Mouse (Mus musculus) embryonic facial prominence, embryonic 13.5 days (tissue): ENCODE measurements around the gene Slc17a4. TPM values are rescaled to one million over a fixed set of nuclear protein-coding genes. Genes with fewer than 3 reads are reported as not detected.

Experiments used
- ATAC-seq: fragments of 200-750 bp; cut with Nextera tagmentation; 2 replicates; pipeline ENCODE4 v1.8.0; 2017; ENCODE audit warnings: low read depth; ENCODE audit not compliant: insufficient number of reproducible peaks, insufficient read depth, low FRiP score, low TSS enrichment
- H3K27ac ChIP-seq: fragments of 300-500 bp; sonication (generic); 2 replicates; pipeline ENCODE4 v1.5.1; 2015; ENCODE audit warnings: moderate library complexity, mild to moderate bottlenecking, inconsistent platforms
- H3K27me3 ChIP-seq: fragments of 300-500 bp; sonication (generic); 2 replicates; pipeline ENCODE4 v1.6.1; 2015; ENCODE audit warnings: mild to moderate bottlenecking, inconsistent platforms
- H3K36me3 ChIP-seq: fragments of 300-500 bp; sonication (generic); 2 replicates; pipeline ENCODE4 v1.6.1; 2015; ENCODE audit warnings: mild to moderate bottlenecking, inconsistent platforms
- H3K4me1 ChIP-seq: fragments of 300-500 bp; sonication (generic); 2 replicates; pipeline ENCODE4 v1.6.1; 2015; ENCODE audit warnings: inconsistent platforms
- H3K4me2 ChIP-seq: fragments of 300-500 bp; sonication (generic); 2 replicates; pipeline ENCODE4 v1.6.1; 2015; ENCODE audit warnings: moderate library complexity, mild to moderate bottlenecking, inconsistent platforms
- H3K4me3 ChIP-seq: fragments of 300-500 bp; sonication (generic); 2 replicates; pipeline ENCODE4 v1.5.1; 2015; ENCODE audit warnings: mild to moderate bottlenecking, inconsistent platforms
- H3K9ac ChIP-seq: fragments of 300-500 bp; sonication (generic); 2 replicates; pipeline ENCODE4 v1.6.1; 2015; ENCODE audit warnings: mild to moderate bottlenecking, inconsistent platforms
- H3K9me3 ChIP-seq: fragments of 300-500 bp; sonication (generic); 2 replicates; pipeline ENCODE4 v1.6.1; 2016; ENCODE audit warnings: inconsistent platforms
- WGBS: fragments of 180-500 bp; shearing (Covaris S2); methylation state at CpG from one replicate; pipeline ENCODE4 v1.1.7; 2015; ENCODE audit warnings: mixed read lengths; 5-methylcytosine and 5-hydroxymethylcytosine counted together
- polyA plus RNA-seq: library from polyadenylated mRNA; unstranded; fragments of >200 nt; fragmentation: Nextera tagmentation; extraction: Ambion mirVana; gene quantifications from 2 replicates; pipeline ENCODE4 v1.2.1, GENCODE M21; 2015

Slc17a4 gene
- not detected in 2 replicates for polyA plus RNA-seq

DNA sequence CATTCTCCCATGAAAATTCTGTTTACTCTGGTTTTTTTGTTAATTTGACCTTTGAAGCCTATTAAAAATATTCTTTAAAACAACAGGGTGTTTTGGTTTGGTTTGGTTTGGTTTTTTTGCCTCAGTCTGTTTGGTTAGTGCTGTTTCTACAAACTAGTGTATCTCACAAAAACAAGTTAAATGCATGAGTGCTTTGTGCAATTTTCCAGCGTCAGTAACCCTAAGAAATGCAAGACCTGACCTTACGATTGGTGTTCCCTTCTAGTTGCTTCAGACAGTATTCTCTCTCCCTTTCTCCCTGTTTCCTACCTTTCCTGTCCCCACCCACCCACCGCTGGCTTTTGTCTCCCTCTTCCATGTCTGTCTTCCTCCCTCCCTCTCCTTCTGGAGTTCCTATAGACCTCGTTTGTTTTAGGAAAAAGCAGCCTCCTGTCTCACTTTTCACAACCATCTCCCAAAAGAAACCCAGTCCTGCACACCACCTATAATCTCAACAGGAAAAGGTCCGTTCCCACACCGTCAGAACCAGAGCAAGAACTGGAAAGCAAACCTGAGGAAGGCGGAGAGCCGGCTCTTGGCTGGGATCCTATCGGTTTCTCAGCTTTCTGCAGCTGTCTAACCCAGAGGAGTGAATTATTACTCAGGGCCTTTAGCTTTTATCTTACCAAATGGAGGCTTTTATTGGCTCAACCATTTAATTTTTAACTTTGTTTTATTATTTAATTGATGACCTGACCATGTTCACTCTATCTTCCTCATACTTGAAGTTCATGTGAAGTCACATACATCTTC is at the start of gene Slc17a4:
Gene Slc17a4, minus strand, starts transcription at position 634 of the 792 bp plus-strand sequence.
- no peak for ATAC-seq
- no peaks in the 10 kb centered on the region for H3K9me3 ChIP-seq

GRCm38 (mm10) chr13:23959776-23960175 is 45.0 kb upstream of the Slc17a4 start:
- WGBS: 13% methylated on average over 2 of the region's 2 CpGs
- Histone ChIP-seq H3K27ac (no peak overlapping the region), H3K4me2 (no peak overlapping the region), H3K9me3 (no peaks in the 10 kb centered on the region), H3K27me3 (no peaks in the 10 kb centered on the region), H3K4me1 (no peaks in the 10 kb centered on the region), H3K4me3 (no peak overlapping the region), H3K36me3 (no peaks in the 10 kb centered on the region), H3K9ac (no peak overlapping the region)
- no peak for ATAC-seq

More for the DNA sequence above, at the start of gene Slc17a4:
- H3K4me3 ChIP-seq: no peak within 1 kb of the TSS
- no peak within 1 kb of the TSS for H3K27ac ChIP-seq
- no peak within 1 kb of the TSS for H3K4me2 ChIP-seq
- no peak within 1 kb of the TSS for H3K9ac ChIP-seq
- no peaks in the 10 kb centered on the region for H3K36me3 ChIP-seq
- no peaks in the 10 kb centered on the region for H3K4me1 ChIP-seq
- WGBS: 75% methylated on average over 9 of the region's 9 CpGs
- no peaks in the 10 kb centered on the region for H3K27me3 ChIP-seq

DNA sequence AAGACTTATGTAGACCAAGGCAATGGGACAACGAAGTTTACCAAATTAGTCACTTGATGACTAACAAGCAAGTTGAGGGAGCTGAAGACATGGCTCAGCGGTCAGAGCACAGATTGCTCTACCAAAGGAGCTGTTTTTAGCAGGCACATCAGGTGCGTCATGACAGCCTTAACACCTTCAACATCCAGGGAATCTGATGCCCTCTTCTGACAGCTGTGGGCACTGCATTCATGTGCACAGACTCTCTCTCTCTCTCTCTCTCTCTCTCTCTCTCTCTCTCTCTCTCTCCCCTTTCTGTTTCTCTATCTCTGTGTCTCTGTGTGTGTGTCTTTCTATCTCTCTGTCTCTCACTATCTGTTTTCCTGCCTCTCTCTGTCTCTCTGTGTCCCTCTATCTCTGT is 36.1 kb upstream of the Slc17a4 start:
- Histone ChIP-seq H3K27ac (no peak overlapping the region), H3K27me3 (no peaks in the 10 kb centered on the region), H3K4me2 (no peak overlapping the region), H3K4me3 (no peak overlapping the region), H3K9ac (no peak overlapping the region), H3K4me1 (peaks cover 6% of the 10 kb centered on the region; the same call in 1 of the 2 replicates), H3K36me3 (no peaks in the 10 kb centered on the region), H3K9me3 (no peaks in the 10 kb centered on the region)
- ATAC-seq: no peak
- WGBS: 80% methylated on average over 3 of the region's 3 CpGs

DNA sequence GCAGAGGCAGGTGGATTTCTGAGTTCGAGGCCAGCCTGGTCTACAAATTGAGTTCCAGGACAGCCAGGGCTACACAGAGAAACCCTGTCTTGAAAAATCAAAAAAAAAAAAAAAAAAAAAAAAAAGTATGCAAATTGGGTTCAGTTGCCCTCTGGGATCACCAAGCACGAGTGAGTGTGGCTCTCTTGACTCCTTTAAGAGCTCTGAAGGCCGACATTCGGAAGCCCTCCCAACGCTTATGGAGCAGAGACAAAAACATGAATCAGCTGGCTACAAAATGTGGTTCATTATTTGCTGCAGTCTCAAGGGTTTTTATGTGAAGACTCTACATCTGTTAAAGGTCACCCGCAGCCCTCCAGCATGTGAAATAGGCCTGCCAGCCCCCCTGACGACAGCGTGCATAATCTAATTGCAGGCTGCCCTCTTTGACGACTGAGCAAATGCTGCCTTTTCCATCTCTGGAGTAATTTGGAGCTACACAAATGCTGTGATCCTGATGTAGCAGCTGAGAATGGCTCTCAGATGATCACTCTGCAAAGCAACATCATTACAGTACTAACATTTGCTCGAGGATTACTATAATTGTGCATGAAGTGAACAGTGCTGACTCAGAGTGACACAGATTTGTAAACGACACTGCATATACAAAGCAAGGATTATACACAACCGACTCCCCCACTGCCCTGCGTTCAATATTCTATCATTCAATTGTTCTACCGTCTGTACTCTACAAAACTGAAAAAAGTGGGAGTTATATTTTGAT is 34.9 kb upstream of the Slc17a4 start:
- H3K36me3 ChIP-seq: no peaks in the 10 kb centered on the region
- H3K4me1 ChIP-seq: peaks cover 6% of the 10 kb centered on the region; the same call in 1 of the 2 replicates
- no peak overlapping the region for H3K9ac ChIP-seq
- no peaks in the 10 kb centered on the region for H3K27me3 ChIP-seq
- H3K4me3 ChIP-seq: no peak overlapping the region
- H3K27ac ChIP-seq: no peak overlapping the region
- ATAC-seq: no peak
- no peaks in the 10 kb centered on the region for H3K9me3 ChIP-seq
- no peak overlapping the region for H3K4me2 ChIP-seq
- WGBS: 32% methylated on average over 14 of the region's 14 CpGs

DNA sequence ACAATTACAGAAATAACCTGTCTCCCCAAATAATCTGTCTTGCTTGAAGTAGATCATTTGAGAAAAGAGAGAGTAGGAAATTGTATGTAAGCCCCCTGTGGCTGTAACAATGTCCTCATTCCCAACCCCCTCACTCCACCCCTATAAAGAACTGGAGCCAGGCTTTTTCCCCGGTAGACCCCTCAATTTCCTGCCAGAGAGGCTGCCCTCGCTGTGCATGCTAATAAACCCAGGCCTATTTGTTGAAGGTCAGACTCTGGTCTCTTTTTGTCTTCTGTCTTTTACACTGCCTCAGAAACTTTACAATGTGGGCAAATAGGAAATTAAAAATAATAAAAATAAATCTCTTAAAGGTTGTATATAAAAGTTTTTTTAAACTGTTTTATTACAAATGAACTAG is 31.4 kb upstream of the Slc17a4 start:
- H3K9me3 ChIP-seq: no peaks in the 10 kb centered on the region
- H3K9ac ChIP-seq: no peak overlapping the region
- 26% methylated on average over 2 of the region's 2 CpGs for WGBS
- no peak overlapping the region for H3K4me3 ChIP-seq
- no peak overlapping the region for H3K27ac ChIP-seq
- no peaks in the 10 kb centered on the region for H3K36me3 ChIP-seq
- no peaks in the 10 kb centered on the region for H3K27me3 ChIP-seq
- H3K4me2 ChIP-seq: no peak overlapping the region
- no peak for ATAC-seq
- H3K4me1 ChIP-seq: peaks cover 9% of the 10 kb centered on the region; the same call in 1 of the 2 replicates

- Histone ChIP-seq H3K27ac (no peak overlapping the region), H3K9ac (no peak overlapping the region), H3K4me2 (no peak overlapping the region), H3K27me3 (no peaks in the 10 kb centered on the region), H3K4me1 (peaks cover 3% of the 10 kb centered on the region; the same call in 1 of the 2 replicates), H3K9me3 (no peaks in the 10 kb centered on the region), H3K36me3 (no peaks in the 10 kb centered on the region), H3K4me3 (no peak overlapping the region)
- WGBS: 42% methylated on average over 2 of the region's 2 CpGs
- no peak for ATAC-seq
These were observed 28.1 kb upstream of the Slc17a4 start for GRCm38 (mm10) chr13:23942861-23943260.

DNA sequence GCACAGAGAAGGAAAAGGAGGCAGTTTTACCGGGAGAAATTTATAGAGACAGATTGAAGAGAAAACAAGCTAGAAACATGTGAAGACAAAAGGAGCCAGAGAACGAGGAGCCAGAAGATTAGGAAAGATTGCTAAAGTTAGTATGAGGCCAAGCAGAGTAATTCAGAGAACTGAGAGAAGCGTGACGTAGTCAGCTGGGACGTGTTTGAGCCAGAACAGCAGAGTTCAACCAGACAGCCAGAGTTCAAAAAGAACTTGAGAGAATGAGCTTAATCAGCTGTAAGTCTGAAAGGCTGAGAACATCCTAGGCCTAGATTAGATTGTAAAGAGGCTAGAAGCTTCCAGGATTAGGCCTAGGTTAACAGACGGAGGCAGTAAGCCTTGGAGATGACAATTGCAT is 25.5 kb upstream of the Slc17a4 start:
- no peak for ATAC-seq
- Histone ChIP-seq H3K27ac (no peak overlapping the region), H3K27me3 (no peaks in the 10 kb centered on the region), H3K36me3 (no peaks in the 10 kb centered on the region), H3K4me3 (no peak overlapping the region), H3K9me3 (no peaks in the 10 kb centered on the region), H3K9ac (no peak overlapping the region), H3K4me2 (no peak overlapping the region), H3K4me1 (peaks cover 3% of the 10 kb centered on the region; the same call in 1 of the 2 replicates)
- 54% methylated on average over 6 of the region's 6 CpGs for WGBS

DNA sequence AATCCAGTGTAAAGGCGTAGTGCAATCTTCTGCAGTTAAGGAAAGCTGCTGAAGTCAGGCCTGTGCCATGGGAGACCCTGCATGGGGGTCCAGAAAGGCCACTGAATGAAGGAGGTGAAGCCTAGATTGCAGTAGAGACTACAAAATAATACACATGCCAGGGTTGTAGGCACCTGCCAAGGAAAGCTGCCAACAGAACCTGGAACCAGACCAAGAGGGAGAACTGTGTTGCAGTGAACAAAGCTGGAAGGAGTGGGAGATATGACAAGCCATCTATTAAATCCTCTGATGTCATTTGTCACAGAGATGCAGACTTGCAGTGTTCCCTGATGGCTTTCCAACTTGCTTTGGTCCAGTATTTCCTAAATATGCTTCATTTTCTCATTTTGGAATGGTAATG is 23.9 kb upstream of the Slc17a4 start:
- Histone ChIP-seq H3K27me3 (no peaks in the 10 kb centered on the region), H3K9me3 (no peaks in the 10 kb centered on the region), H3K9ac (no peak overlapping the region), H3K4me2 (no peak overlapping the region), H3K36me3 (no peaks in the 10 kb centered on the region), H3K4me1 (peaks cover 3% of the 10 kb centered on the region; the same call in 1 of the 2 replicates), H3K27ac (no peak overlapping the region), H3K4me3 (no peak overlapping the region)
- ATAC-seq: no peak
- WGBS: 72% methylated on average over 1 of the region's 1 CpGs

DNA sequence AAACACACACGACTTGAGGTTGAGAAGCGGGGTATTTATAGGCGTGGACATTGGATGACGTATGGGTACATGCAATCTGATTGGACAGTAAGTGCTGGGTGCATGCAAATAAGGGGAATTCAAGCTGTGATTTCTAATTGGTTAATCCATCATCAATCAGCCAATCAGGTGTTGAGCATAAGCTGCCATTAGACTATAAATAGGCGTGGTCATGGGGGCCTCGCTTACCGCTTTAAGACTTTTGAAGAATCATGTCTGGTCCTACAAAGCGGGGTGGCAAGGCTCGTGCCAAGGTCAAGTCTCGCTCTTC is 19.4 kb upstream of the Slc17a4 start, which contains the start of gene Hist1h2aa:
Gene Hist1h2aa, plus strand, starts transcription at position 252 of the 310 bp plus-strand sequence.
- H3K4me1 ChIP-seq: peaks cover 10% of the 10 kb centered on the region
- H3K9ac ChIP-seq: no peak within 1 kb of the TSS
- ATAC-seq: no peak
- whole genome bisulfite sequencing: 93% methylated on average over 10 of the region's 10 CpGs
- H3K4me3 ChIP-seq: no peak within 1 kb of the TSS
- H3K27ac ChIP-seq: no peak within 1 kb of the TSS
- H3K36me3 ChIP-seq: no peaks in the 10 kb centered on the region
- H3K27me3 ChIP-seq: no peaks in the 10 kb centered on the region
- H3K4me2 ChIP-seq: no peak within 1 kb of the TSS
- no peaks in the 10 kb centered on the region for H3K9me3 ChIP-seq

GRCm38 (mm10) chr13:23933421-23934210 is 18.8 kb upstream of the Slc17a4 start, which contains the start of gene Hist1h2ba:
Gene Hist1h2ba (minus strand): TSS chr13:23934156.
- Histone ChIP-seq H3K27ac (no peak within 1 kb of the TSS), H3K9ac (no peak within 1 kb of the TSS), H3K36me3 (no peaks in the 10 kb centered on the region), H3K4me1 (peaks cover 11% of the 10 kb centered on the region), H3K4me2 (no peak within 1 kb of the TSS), H3K9me3 (no peaks in the 10 kb centered on the region), H3K27me3 (no peaks in the 10 kb centered on the region), H3K4me3 (no peak within 1 kb of the TSS)
- ATAC-seq: no peak
- WGBS: 95% methylated on average over 39 of the region's 39 CpGs

DNA sequence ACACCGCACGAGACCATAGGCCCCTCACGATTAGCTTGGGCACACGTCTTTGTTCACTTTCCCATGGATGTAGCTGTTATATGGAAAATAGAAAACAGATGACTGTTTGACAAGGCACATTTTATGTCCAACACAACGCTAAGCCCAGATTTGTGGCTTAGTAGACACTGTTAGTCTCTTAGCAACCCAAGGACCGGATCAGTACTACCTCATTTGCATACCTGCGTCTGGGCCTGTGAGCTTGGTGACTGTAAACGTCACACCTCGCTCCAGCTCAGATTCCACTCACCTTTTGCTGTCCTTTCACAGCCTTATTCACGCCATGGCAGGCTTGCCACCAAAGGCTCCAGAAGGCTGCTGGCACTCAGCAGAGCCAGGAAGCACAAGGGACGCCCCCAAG is 16.1 kb upstream of the Slc17a4 start:
- no peak overlapping the region for H3K9ac ChIP-seq
- H3K4me1 ChIP-seq: peaks cover 22% of the 10 kb centered on the region
- H3K27ac ChIP-seq: no peak overlapping the region
- H3K36me3 ChIP-seq: no peaks in the 10 kb centered on the region
- no peaks in the 10 kb centered on the region for H3K9me3 ChIP-seq
- no peak overlapping the region for H3K4me3 ChIP-seq
- H3K4me2 ChIP-seq: peak overlapping the region; percentile 21; the same call in 1 of the 2 replicates
- H3K27me3 ChIP-seq: no peaks in the 10 kb centered on the region
- ATAC-seq: no peak
- 39% methylated on average over 11 of the region's 11 CpGs for WGBS
